Mouse (Mus musculus) heart, postnatal 25 days (tissue): ENCODE results near the gene Klhl21. TPM values are rescaled to one million over a fixed set of nuclear protein-coding genes. Genes with fewer than 3 reads are reported as not detected.
"Not testable (repeated sequence)": the region's sequence is repeated elsewhere in the genome, so short reads cannot be mapped to it uniquely, and the experiment has no call there.

ENCODE experiments used
- DNase-seq: peaks from one replicate; pipeline ENCODE4 v3.0.0; 2022; ENCODE audit warnings: low spot score
- intact Hi-C: fragments of 180-260 bp; cut with DNase I; formaldehyde crosslinking; loops from one replicate; pipeline ENCODE4 v1.15.1; 2025
- total RNA-seq, 2 experiments: library from RNA; stranded (reverse); gene quantifications; 2 replicates each; pipeline ENCODE4 v1.2.3; 2021

The Klhl21 gene
- total RNA-seq, 2 experiments from 2014 or later = 69.8 to 76.2 TPM

- DNase-seq = peak; percentile 45
- intact Hi-C loops = no loop called here
Observed at GRCm38 (mm10) chr4:152013036-152013813, 4.6 kb downstream of the Klhl21 start.

GRCm38 (mm10) chr4:152019073-152019472 lies 10.5 kb downstream of the Klhl21 start:
- no peak for DNase-seq
- intact Hi-C loops = no loop called here

GRCm38 (mm10) chr4:152020024-152020423 lies 11.4 kb downstream of the Klhl21 start:
- intact Hi-C loops = no loop called here
- no peak for DNase-seq

GRCm38 (mm10) chr4:152021568-152022097 lies 13.0 kb downstream of the Klhl21 start:
- intact Hi-C loops = no loop called here
- no peak for DNase-seq

- intact Hi-C loops = no loop called here
Observed at GRCm38 (mm10) chr4:152022506-152022905, 13.9 kb downstream of the Klhl21 start.

GRCm38 (mm10) chr4:152024525-152024924 lies 15.9 kb downstream of the Klhl21 start:
- no peak for DNase-seq
- intact Hi-C loops = no loop called here

More at GRCm38 (mm10) chr4:152022506-152022905, 13.9 kb downstream of the Klhl21 start:
- no peak for DNase-seq

- no peak for DNase-seq
- intact Hi-C loops = loop anchor here (1.0 to 2.0 kb wide), 2 partner anchors 16 to 40 kb away; no protein-coding TSS in a partner anchor
Observed at GRCm38 (mm10) chr4:152026751-152027508, 18.3 kb downstream of the Klhl21 start.

- DNase-seq = peak; percentile 96
- intact Hi-C loops = loop anchor here (2.0 kb wide), 1 partner anchor 41 kb away; no protein-coding TSS in a partner anchor
Observed at GRCm38 (mm10) chr4:152027524-152027923, 18.9 kb downstream of the Klhl21 start, which contains the start of gene Zbtb48. TSS of gene Zbtb48 (minus strand) at chr4:152027671.

GRCm38 (mm10) chr4:152028456-152028855 lies 19.9 kb downstream of the Klhl21 start:
- DNase-seq = no peak
- intact Hi-C loops = no loop called here

- DNase-seq = no peak
- intact Hi-C loops = no loop called here
Observed at GRCm38 (mm10) chr4:152029087-152029486, 20.5 kb downstream of the Klhl21 start.

GRCm38 (mm10) chr4:152029997-152030396 lies 21.4 kb downstream of the Klhl21 start:
- intact Hi-C loops = no loop called here
- no peak for DNase-seq

- DNase-seq = no peak
- intact Hi-C loops = no loop called here
Observed at GRCm38 (mm10) chr4:152032922-152033321, 24.3 kb downstream of the Klhl21 start.

- DNase-seq, intact Hi-C loops: not testable (repeated sequence)
Observed at GRCm38 (mm10) chr4:152036464-152036863, 27.9 kb downstream of the Klhl21 start.

GRCm38 (mm10) chr4:152038225-152038984 lies 29.8 kb downstream of the Klhl21 start, which contains the start of gene Tas1r1:
TSS of gene Tas1r1 (minus strand) at chr4:152038568.
- DNase-seq = no peak
- intact Hi-C loops = loop anchor here (2.0 kb wide), 1 partner anchor 58 kb away; no protein-coding TSS in a partner anchor

- intact Hi-C loops = loop anchor here (2.0 kb wide), 1 partner anchor 58 kb away; no protein-coding TSS in a partner anchor
- DNase-seq = peak; percentile 86
Observed at GRCm38 (mm10) chr4:152038985-152039830, 30.6 kb downstream of the Klhl21 start, which contains the start of gene Nol9. TSS of gene Nol9 (plus strand) at chr4:152039321.

- intact Hi-C loops = loop anchor here (2.0 to 5.0 kb wide), 3 partner anchors 47 to 59 kb away; no protein-coding TSS in a partner anchor
- DNase-seq = no peak
Observed at GRCm38 (mm10) chr4:152039831-152040310, 31.3 kb downstream of the Klhl21 start.

- intact Hi-C loops = loop anchor here (2.0 to 5.0 kb wide), 2 partner anchors 45 to 55 kb away; no protein-coding TSS in a partner anchor
- DNase-seq = no peak
Observed at GRCm38 (mm10) chr4:152041924-152042641, 33.5 kb downstream of the Klhl21 start.

- intact Hi-C loops = loop anchor here (5.0 kb wide), 1 partner anchor 44 kb away; no protein-coding TSS in a partner anchor
- DNase-seq = no peak
Observed at GRCm38 (mm10) chr4:152043171-152043570, 34.6 kb downstream of the Klhl21 start.
